Mouse (Mus musculus): Measurements from ENCODE around the gene Ppp1r3d. TPM values are rescaled to one million over a fixed set of nuclear protein-coding genes. Genes with fewer than 3 reads are reported as not detected.

Gene Ppp1r3d
- total RNA-seq (2023), result 10 to 100 TPM; 25.2 to 29.1 TPM

DNA sequence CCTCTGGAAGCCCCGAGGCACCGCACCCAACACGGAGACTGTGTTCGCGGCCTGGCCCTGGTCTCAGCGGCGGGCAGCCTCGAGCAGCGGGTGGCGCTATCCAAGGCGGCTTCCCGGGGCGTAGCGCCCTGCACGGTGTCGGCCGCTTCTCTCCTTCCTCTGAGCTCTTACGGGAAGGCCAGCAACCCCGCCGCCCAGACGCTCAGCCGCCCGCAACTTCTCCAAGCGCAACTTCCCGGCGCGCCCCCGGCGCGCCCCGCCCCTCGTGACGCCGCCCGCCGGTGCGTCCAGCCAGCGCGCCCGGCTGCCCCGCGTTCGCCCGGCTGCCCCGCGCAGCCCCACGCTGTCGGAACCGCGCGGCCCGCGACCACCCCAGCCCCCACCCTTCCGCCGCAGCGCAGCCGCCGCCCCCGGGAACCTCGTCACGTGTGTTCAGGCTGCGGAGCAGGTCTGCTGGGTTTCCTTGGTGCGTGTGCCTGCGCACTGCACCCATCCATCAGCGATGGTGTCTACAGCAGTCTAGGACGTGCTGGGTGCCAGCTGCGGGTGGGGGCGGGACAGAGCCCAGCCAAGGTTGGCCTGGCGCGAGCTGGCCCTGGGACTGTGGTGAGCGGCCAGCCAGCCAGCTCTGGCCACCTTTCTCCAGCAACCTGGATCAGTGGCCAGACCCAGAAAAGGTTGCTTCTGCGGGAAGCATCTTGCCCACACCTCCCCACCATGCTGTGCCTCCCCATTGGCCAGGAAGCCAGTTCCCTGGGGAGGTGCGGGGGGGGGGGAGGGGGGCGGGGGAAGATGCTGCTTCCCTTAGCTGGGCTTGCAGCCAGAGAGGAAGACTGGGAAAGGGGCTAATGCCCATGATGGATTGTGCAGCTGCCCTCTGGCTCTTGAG, at the start of gene Ppp1r3d, which contains the start of gene Fam217b:
Gene Ppp1r3d, minus strand, starts transcription at position 212 of the 889 bp plus-strand sequence.
Gene Fam217b, plus strand, starts transcription at position 264 of the 889 bp plus-strand sequence.

DNA sequence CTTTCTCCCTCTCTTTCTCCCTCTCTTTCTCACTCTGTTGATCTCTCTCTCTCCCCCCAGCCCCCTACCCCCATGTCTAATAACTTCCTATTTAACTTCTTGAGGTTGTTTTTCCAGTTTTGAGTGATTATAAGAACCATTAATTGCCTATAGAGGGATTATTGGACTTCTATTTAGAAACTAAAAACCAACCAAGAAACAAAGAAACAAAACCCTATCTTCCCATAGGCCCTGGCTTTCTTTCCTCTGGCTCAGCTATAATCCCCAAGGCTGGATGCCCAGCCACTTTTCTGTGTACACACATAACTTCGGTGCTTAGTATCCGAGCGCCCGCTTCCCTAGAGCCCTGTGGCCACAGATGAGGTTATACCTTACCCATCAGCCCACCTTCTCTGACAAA, 16.0 kb upstream of the Ppp1r3d start, which contains the start of gene Cdh26:
Gene Cdh26, plus strand, starts transcription at position 301 of the 400 bp plus-strand sequence.

GRCm38 (mm10) chr2:178407053-178407815, 7.0 kb downstream of the Ppp1r3d start, which contains the start of gene Sycp2:
TSS of gene Sycp2 (minus strand) at chr2:178407685.

Other genes with a start within 250 kb of the Ppp1r3d start
- 1 to 10 TPM; 5.0 to 6.2 TPM for gene Sycp2, start 6.8 kb downstream of the Ppp1r3d start, total RNA-seq (2023)
- 10 to 100 TPM; 26.3 to 29.9 TPM for gene Fam217b, start 52 bp upstream of the Ppp1r3d start, total RNA-seq (2023)
- not detected for gene Cdh26, start 16.1 kb upstream of the Ppp1r3d start, total RNA-seq (2023)

Data from neutrophil, adult 59 days (primary cell).